Mouse (Mus musculus): Measurements from ENCODE around the gene Mturn.

The Mturn gene

DNA sequence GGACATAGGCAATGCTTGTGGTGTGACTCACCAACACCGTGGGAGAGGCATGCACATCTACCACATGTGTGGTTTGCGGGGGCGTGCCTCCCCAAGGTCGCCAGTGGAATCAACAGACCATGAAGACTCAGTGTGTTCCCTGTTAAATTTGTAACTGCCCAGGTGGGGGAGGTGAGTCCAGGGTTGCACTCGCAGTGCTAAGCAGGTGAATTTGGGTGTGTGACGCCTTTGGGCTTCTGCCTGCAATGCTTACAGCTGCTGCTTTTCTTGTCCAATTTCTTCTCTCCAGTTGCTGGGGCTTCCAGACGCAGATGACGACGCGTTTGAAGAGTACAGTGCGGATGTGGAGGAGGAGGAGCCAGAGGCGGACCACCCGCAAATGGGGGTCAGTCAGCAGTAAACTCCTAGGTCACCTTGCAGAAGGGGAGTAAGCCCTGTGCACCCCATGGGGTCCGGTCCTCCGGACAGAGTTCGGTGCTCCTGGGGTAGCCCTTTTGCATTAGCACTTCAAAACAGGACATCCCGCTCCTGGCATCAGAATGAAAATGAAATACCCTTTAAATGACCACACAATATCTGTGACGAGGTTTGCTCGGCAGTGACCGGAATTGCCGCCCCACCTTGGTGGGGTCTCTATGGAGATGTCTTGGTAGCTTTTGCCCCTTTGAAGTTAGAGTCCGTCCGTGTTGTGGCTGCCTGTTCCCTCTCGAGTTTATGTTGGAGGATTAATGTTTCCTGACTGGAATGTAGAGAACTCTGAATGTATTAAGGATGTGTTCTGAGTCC, 17.5 kb downstream of the Mturn start:
- DNase-seq, result peak; percentile 64 to 69

- DNase-seq, result peak; percentile 78 to 81
These were observed 18.1 kb downstream of the Mturn start for GRCm38 (mm10) chr6:54699477-54700056.

DNA sequence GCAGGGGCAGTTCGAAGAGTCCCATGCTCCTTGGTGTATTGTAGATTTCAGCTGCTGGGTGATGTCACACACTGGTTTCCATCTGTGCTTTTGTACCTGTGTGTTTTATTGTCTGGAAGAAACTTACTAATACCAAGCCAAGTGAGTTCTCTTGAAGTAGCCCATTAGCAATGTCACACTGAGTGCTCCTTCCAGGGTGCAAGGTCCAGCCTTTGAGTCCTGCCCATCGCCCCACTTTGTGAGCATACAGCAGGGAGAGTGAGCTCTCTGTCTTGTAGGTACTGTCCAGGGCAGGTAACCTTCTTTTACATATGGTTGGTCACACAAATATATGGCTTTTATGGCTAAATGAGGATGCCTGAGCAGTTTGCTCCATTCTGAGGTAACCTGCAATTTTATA, 19.1 kb downstream of the Mturn start:
- no peak for DNase-seq

GRCm38 (mm10) chr6:54701901-54702300, 20.5 kb downstream of the Mturn start:
- DNase-seq, result no peak

- DNase-seq, result no peak
These were observed 22.5 kb downstream of the Mturn start for GRCm38 (mm10) chr6:54703633-54704538.

DNA sequence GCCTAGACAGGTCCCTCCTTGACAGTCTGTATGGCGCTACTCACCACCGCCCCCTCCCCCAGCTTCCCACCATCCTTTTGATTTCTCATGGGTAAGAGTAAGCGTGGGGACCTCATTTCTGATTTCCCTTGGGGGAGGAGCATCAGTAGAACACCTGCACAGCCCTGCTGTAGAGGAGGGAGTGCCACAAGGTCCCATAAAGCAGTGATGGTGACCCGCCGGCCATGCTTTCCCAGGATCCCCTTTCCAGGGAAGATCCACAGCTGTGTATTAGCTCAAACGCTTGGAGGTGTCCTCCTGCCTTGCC, 23.1 kb downstream of the Mturn start:
- DNase-seq, result no peak

DNA sequence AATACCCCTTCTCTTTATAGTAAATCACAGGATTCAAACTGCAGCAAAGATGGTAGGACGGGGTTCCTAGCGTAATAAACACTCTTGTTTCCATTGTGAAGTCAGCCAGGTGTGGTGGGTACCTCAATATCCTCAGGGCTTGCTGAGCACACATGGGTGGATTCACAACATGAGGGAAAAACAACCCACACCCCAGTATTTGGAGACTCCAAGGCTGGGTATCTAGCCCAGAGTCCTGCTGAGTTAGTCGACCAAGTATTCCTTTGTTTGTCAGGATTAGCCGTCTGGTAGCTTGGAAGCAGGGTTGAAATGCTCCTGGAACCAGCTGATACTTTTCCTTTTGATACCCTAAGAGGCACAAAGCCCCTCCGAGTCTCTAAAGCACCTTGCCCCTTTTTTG, 23.4 kb downstream of the Mturn start:
- no peak for DNase-seq

DNA sequence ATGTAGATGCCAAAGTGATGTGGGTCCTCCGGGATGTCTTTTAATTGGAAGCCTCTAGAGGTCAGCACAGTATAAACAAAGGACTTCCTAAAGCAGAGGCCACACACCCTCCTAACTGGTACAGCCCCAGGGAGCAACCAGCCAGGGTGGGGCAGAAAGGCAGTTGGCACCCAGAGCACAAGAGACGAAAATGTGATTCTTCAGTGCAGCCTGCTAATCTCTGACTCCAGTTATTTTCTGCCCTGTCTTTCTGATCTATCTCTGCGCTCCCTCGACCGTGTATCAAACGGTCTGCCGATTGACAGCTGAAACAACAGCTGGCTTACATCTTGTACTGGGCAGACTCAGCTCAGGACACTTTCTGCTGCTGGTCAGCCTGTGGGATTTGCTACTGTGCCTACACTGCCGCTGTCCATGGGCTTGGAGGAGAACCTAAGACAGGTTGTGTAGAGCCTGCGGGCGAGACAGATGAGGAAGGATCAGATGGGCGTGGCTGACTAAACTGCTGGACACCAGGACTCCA, 24.0 kb downstream of the Mturn start:
- peak; percentile 67 to 71 for DNase-seq

DNA sequence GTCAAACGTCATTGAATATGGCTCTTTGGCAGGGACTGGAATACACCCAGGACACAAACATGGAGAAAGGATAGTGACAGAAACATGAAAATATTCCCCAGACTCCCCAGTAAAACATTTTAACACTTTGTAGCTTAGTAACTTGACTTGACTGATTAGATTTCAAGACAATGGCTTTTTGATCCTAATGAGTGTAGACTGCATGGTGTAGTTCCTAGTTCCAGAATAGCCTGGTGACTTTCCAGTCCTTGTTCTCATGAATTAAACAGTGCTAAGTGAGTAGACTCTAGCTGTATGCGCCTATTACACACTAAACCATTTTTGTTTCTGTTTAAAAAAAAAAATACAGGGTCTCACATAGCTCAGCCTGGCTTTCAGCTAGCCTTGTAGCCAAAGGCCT, 24.7 kb downstream of the Mturn start:
- no peak for DNase-seq

- no peak for DNase-seq
These were observed 25.3 kb downstream of the Mturn start for GRCm38 (mm10) chr6:54706611-54707172.

- DNase-seq, result no peak
These were observed 27.2 kb downstream of the Mturn start for GRCm38 (mm10) chr6:54708646-54709045.

GRCm38 (mm10) chr6:54715697-54716096, 34.3 kb downstream of the Mturn start:
- peak; percentile 37 to 48 for DNase-seq

DNA sequence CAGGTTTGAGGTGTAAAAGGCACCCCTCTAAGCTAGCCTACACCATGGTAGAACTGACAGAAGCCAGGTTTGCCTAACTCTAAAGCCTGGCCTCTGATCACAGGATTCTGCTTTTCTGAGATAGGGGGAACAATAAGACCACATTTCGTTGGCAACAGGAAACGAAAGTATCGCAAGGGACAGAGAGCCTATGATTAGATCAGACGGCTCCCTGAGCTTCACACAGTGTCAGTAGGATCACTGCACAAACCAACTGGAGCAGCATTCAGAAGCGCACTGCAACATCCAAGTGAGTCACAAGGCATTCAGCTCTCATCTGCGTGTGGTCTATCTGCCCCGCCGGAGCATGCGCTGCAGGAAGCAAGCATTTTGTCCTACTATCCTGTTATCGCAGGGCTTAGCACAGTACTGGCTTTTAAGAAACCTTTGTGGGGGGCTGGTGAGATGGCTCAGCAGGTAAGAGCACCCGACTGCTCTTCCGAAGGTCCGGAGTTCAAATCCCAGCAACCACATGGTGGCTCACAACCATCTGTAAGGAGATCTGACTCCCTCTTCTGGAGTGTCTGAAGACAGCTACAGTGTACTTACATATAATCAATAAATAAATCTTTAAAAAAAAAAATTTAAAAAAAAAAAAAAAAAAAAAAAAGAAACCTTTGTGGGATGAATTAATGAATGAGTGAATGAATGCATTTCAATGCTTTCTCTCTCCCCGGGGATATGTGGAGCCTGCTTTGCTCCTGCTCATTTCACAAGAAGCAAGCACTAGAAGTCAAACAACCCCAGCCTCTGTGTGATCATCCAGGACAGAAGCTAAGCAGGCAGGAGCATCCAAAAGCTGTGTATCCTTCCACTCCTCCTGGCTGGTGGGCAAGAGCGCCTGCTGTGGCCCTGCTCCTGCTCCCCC, 37.6 kb downstream of the Mturn start:
- peak; percentile 54 to 55 for DNase-seq

- no peak for DNase-seq
These were observed 38.4 kb downstream of the Mturn start for GRCm38 (mm10) chr6:54719686-54720310.

GRCm38 (mm10) chr6:54720512-54721251, 39.3 kb downstream of the Mturn start:
- no peak for DNase-seq

DNA sequence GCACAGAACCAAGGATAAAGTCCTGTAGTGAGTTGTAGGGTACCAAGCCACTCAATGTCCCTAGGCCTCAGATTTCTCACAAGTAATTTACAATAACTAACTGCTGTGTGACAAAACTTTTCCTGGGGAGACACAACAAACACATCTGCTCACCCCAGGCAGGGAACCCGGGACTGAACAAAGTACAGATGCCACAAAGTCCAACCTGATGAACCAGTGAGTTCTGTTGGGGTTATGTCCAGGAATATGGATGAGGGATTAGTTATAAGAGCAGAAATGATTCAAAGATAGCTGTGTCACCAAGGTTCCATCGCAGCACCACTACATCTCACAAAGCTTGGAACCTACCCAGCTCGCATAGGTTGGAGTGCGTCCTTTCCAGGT, 39.8 kb downstream of the Mturn start:
- no peak for DNase-seq

- no peak for DNase-seq
These were observed 44.9 kb downstream of the Mturn start for GRCm38 (mm10) chr6:54726309-54726708.

- DNase-seq, result no peak
These were observed 45.4 kb downstream of the Mturn start for GRCm38 (mm10) chr6:54726796-54727195.

GRCm38 (mm10) chr6:54727416-54727815, 46.0 kb downstream of the Mturn start:
- DNase-seq, result no peak

GRCm38 (mm10) chr6:54729451-54730105, 48.2 kb downstream of the Mturn start:
- no peak for DNase-seq

Data from B cell, adult 2 months (primary cell).